In genomic region chr5:19787522-19788144, GRCm38 (mm10) we compare ENCODE assay signal across 18 mouse cellular contexts.
DNase-seq lines count a peak whose midpoint lies in the region; ATAC-seq and TF ChIP-seq lines count a peak whose summit lies in the region.
"Had no signal": no experiment of that assay in that cellular context is flagged by ENCODE, and none has a peak within 500 bp of the region (broad histone marks: within the 10 kb centered on the region; RNA-seq: fewer than 3 reads in every experiment).

No protein-coding gene starts in this region.

- no peaks in the 10 kb centered on the region for H3K27me3 ChIP-seq in neural tube, embryonic 11.5 days (ENCODE audit: control insufficient read depth, insufficient read depth, low read length)
- H3K27me3 ChIP-seq in neural tube, embryonic 15.5 days (replicated peaks), result no peaks in the 10 kb centered on the region
- no peaks in the 10 kb centered on the region for H3K27me3 ChIP-seq in forebrain, embryonic 16.5 days (replicated peaks; ENCODE audit: control insufficient read depth, insufficient read depth, low read length)
- no peaks in the 10 kb centered on the region for H3K27me3 ChIP-seq in kidney, embryonic 15.5 days
- H3K27me3 ChIP-seq: embryonic facial prominence, embryonic 12.5 days; limb, embryonic 13.5 days had no signal

- no peak overlapping the region for H3K9ac ChIP-seq in neural tube, embryonic 11.5 days (ENCODE audit: low read length)
- H3K9ac ChIP-seq in neural tube, embryonic 15.5 days (replicated peaks), result no peak overlapping the region
- no peak overlapping the region for H3K9ac ChIP-seq in forebrain, embryonic 16.5 days (replicated peaks; ENCODE audit: low read depth, low read length)
- H3K9ac ChIP-seq in kidney, embryonic 15.5 days, result no peak overlapping the region
- H3K9ac ChIP-seq: embryonic facial prominence, embryonic 12.5 days; limb, embryonic 13.5 days; liver, postnatal 0 days had no signal

- no peaks in the 10 kb centered on the region for H3K36me3 ChIP-seq in neural tube, embryonic 11.5 days (ENCODE audit: control insufficient read depth, insufficient read depth, low read length)
- H3K36me3 ChIP-seq in neural tube, embryonic 15.5 days, result no peaks in the 10 kb centered on the region
- no peaks in the 10 kb centered on the region for H3K36me3 ChIP-seq in forebrain, embryonic 16.5 days (ENCODE audit: control insufficient read depth, insufficient read depth)
- no peaks in the 10 kb centered on the region for H3K36me3 ChIP-seq in kidney, embryonic 15.5 days
- H3K36me3 ChIP-seq: embryonic facial prominence, embryonic 12.5 days; limb, embryonic 13.5 days had no signal

- DNase-seq in embryo, embryonic 10 days (ENCODE audit: low spot score), result peak; percentile 7
- no peak for DNase-seq in embryo, embryonic 9.5 days (ENCODE audit: extremely low spot score)
- no peak for DNase-seq in neural tube, embryonic 11.5 days (ENCODE audit: low spot score)
- peak; percentile 82 for DNase-seq in brain, embryonic 14.5 days (ENCODE audit: low read depth)
- DNase-seq in kidney, adult 11 months, result no peak
- DNase-seq: adrenal gland, postnatal 10 days; cerebellum, adult 9-11 months; gastrocnemius, postnatal 14 days; liver, postnatal 0 days; lung, postnatal 36 days; thymus, postnatal 4 days had no signal

- H3K4me2 ChIP-seq in neural tube, embryonic 11.5 days (ENCODE audit: low read depth), result no peak overlapping the region
- no peak overlapping the region for H3K4me2 ChIP-seq in neural tube, embryonic 15.5 days
- no peak overlapping the region for H3K4me2 ChIP-seq in forebrain, embryonic 16.5 days (ENCODE audit: low read length)
- H3K4me2 ChIP-seq in kidney, embryonic 15.5 days, result no peak overlapping the region
- H3K4me2 ChIP-seq: embryonic facial prominence, embryonic 12.5 days; heart, embryonic 11.5 days; limb, embryonic 13.5 days had no signal

- no peak for TF ChIP-seq CTCF in brain, embryonic 14.5 days (IDR thresholded peaks at IDR 0.05; ENCODE audit: borderline replicate concordance, extremely low read depth, insufficient read depth, insufficient read length)

- no peak overlapping the region for H3K4me3 ChIP-seq in neural tube, embryonic 11.5 days (ENCODE audit: low read depth, low read length)
- H3K4me3 ChIP-seq in neural tube, embryonic 15.5 days (replicated peaks), result no peak overlapping the region
- H3K4me3 ChIP-seq in forebrain, embryonic 16.5 days (replicated peaks; ENCODE audit: low read length), result no peak overlapping the region
- H3K4me3 ChIP-seq in kidney, embryonic 15.5 days (replicated peaks), result no peak overlapping the region
- H3K4me3 ChIP-seq: embryonic facial prominence, embryonic 12.5 days; limb, embryonic 13.5 days had no signal

- WGBS in neural tube, embryonic 11.5 days, result 36% methylated on average over 5 of the region's 5 CpGs
- WGBS in neural tube, embryonic 15.5 days, result 30% methylated on average over 5 of the region's 5 CpGs
- WGBS in forebrain, embryonic 16.5 days, result 7% methylated on average over 5 of the region's 5 CpGs
- WGBS in kidney, embryonic 15.5 days, result 51% methylated on average over 5 of the region's 5 CpGs

- TF ChIP-seq POLR2A in brain, embryonic 14.5 days (IDR thresholded peaks at IDR 0.05; ENCODE audit: borderline replicate concordance, extremely low read depth, insufficient read depth, insufficient read length, poor library complexity, severe bottlenecking), result no peak

- H3K9me3 ChIP-seq in neural tube, embryonic 11.5 days (ENCODE audit: control insufficient read depth, low read length), result no peaks in the 10 kb centered on the region
- H3K9me3 ChIP-seq in neural tube, embryonic 15.5 days (replicated peaks), result no peaks in the 10 kb centered on the region; the same call in 1 of the 2 replicates
- H3K9me3 ChIP-seq in forebrain, embryonic 16.5 days (ENCODE audit: control insufficient read depth, low read length), result peaks cover 5% of the 10 kb centered on the region
- no peaks in the 10 kb centered on the region for H3K9me3 ChIP-seq in kidney, embryonic 15.5 days (replicated peaks)

- no peaks in the 10 kb centered on the region for H3K4me1 ChIP-seq in neural tube, embryonic 11.5 days (ENCODE audit: control insufficient read depth, insufficient read depth, low read length)
- H3K4me1 ChIP-seq in neural tube, embryonic 15.5 days, result no peaks in the 10 kb centered on the region
- H3K4me1 ChIP-seq in forebrain, embryonic 16.5 days (replicated peaks; ENCODE audit: control insufficient read depth, insufficient read depth, low read length), result peaks cover 7% of the 10 kb centered on the region
- no peaks in the 10 kb centered on the region for H3K4me1 ChIP-seq in kidney, embryonic 15.5 days
- H3K4me1 ChIP-seq: embryonic facial prominence, embryonic 12.5 days; limb, embryonic 13.5 days had no signal

- no peak overlapping the region for H3K27ac ChIP-seq in neural tube, embryonic 11.5 days (ENCODE audit: low read depth, low read length)
- H3K27ac ChIP-seq in neural tube, embryonic 15.5 days (replicated peaks), result no peak overlapping the region
- H3K27ac ChIP-seq in forebrain, embryonic 16.5 days (ENCODE audit: low read length), result no peak overlapping the region
- no peak overlapping the region for H3K27ac ChIP-seq in kidney, embryonic 15.5 days
- H3K27ac ChIP-seq: embryonic facial prominence, embryonic 12.5 days; kidney, postnatal 0 days; limb, embryonic 13.5 days had no signal

- ATAC-seq in neural tube, embryonic 11.5 days (ENCODE audit: insufficient read depth, low FRiP score, low TSS enrichment), result peak; percentile 67; the same call in 1 of the 2 replicates
- ATAC-seq in neural tube, embryonic 15.5 days (ENCODE audit: low FRiP score), result no peak
- ATAC-seq in forebrain, embryonic 16.5 days, result peak; percentile 85
- no peak for ATAC-seq in kidney, embryonic 15.5 days (replicated peaks; ENCODE audit: low FRiP score)
- ATAC-seq: liver, postnatal 0 days had no signal

Comparison
In these comparisons a context has a peak if more than half of its experiments do, and no peak if none do; other contexts are left out.
1. DNase-seq: peak in embryo, embryonic 10 days (single experiment) and brain, embryonic 14.5 days (single experiment); none in embryo, embryonic 9.5 days (single experiment), neural tube, embryonic 11.5 days (single experiment) and kidney, adult 11 months (single experiment).
2. ATAC-seq: peak in neural tube, embryonic 11.5 days (single experiment) and forebrain, embryonic 16.5 days (single experiment); none in neural tube, embryonic 15.5 days (single experiment) and kidney, embryonic 15.5 days (single experiment).